Mouse (Mus musculus) spleen, postnatal 4 days (tissue): Measurements from ENCODE around the gene Hsdl2.
A peak's percentile ranks its signal among the peaks of the same experiment; 100 is the strongest.
"Not testable (repeated sequence)": the region's sequence is repeated elsewhere in the genome, so short reads cannot be mapped to it uniquely, and the experiment has no call there.

ENCODE experiments used
- DNase-seq, 2 experiments: peaks; one replicate each; pipeline ENCODE4 v3.0.0; 2022; ENCODE audit warnings: low spot score in 2 of 2

Hsdl2 gene

GRCm38 (mm10) chr4:59565571-59566188 lies 15.7 kb upstream of the Hsdl2 start:
- DNase-seq, result no peak

GRCm38 (mm10) chr4:59567576-59568260 lies 13.6 kb upstream of the Hsdl2 start:
- DNase-seq, result no peak

- peak; percentile 81 to 89 for DNase-seq
Measured at GRCm38 (mm10) chr4:59569538-59569937, 11.8 kb upstream of the Hsdl2 start.

- not testable (repeated sequence) for DNase-seq
Measured at GRCm38 (mm10) chr4:59570519-59570918, 10.8 kb upstream of the Hsdl2 start.

GRCm38 (mm10) chr4:59572521-59573118 lies 8.7 kb upstream of the Hsdl2 start:
- no peak for DNase-seq

GRCm38 (mm10) chr4:59575184-59575958 lies 6.0 kb upstream of the Hsdl2 start:
- DNase-seq, result no peak

- no peak for DNase-seq
Measured at GRCm38 (mm10) chr4:59580495-59581281, 675 bp upstream of the Hsdl2 start.

- no peak for DNase-seq
Measured at GRCm38 (mm10) chr4:59582186-59582585, 823 bp downstream of the Hsdl2 start.

- DNase-seq, result no peak
Measured at GRCm38 (mm10) chr4:59585097-59585496, 3.7 kb downstream of the Hsdl2 start.

GRCm38 (mm10) chr4:59587215-59587871 lies 6.0 kb downstream of the Hsdl2 start:
- DNase-seq, result no peak

- no peak for DNase-seq
Measured at GRCm38 (mm10) chr4:59587872-59588226, 6.5 kb downstream of the Hsdl2 start.

- no peak for DNase-seq
Measured at GRCm38 (mm10) chr4:59594614-59595013, 13.3 kb downstream of the Hsdl2 start.

- no peak for DNase-seq
Measured at GRCm38 (mm10) chr4:59596556-59596955, 15.2 kb downstream of the Hsdl2 start.

- DNase-seq, result peak in 1 of 2 experiments; percentile 27
Measured at GRCm38 (mm10) chr4:59602704-59603103, 21.3 kb downstream of the Hsdl2 start.

- DNase-seq, result peak in 1 of 2 experiments; percentile 51
Measured at GRCm38 (mm10) chr4:59604892-59605291, 23.5 kb downstream of the Hsdl2 start.

- peak in 1 of 2 experiments; percentile 50 for DNase-seq
Measured at GRCm38 (mm10) chr4:59605501-59605900, 24.1 kb downstream of the Hsdl2 start.

- DNase-seq, result peak in 1 of 2 experiments; percentile 12
Measured at GRCm38 (mm10) chr4:59610411-59610810, 29.0 kb downstream of the Hsdl2 start.

- DNase-seq, result no peak
Measured at GRCm38 (mm10) chr4:59614986-59615385, 33.6 kb downstream of the Hsdl2 start.

- no peak for DNase-seq
Measured at GRCm38 (mm10) chr4:59619611-59620245, 38.4 kb downstream of the Hsdl2 start.

GRCm38 (mm10) chr4:59625676-59625997 lies 44.3 kb downstream of the Hsdl2 start:
- DNase-seq, result no peak
